Mouse (Mus musculus): ENCODE results near the gene Rem1. TPM values are rescaled to one million over a fixed set of nuclear protein-coding genes. Genes with fewer than 3 reads are reported as not detected.
A peak's percentile ranks its signal among the peaks of the same experiment; 100 is the strongest.

Rem1 gene
- total RNA-seq, 2 experiments from 2014 or later, result 0.74 to 0.79 TPM

DNA sequence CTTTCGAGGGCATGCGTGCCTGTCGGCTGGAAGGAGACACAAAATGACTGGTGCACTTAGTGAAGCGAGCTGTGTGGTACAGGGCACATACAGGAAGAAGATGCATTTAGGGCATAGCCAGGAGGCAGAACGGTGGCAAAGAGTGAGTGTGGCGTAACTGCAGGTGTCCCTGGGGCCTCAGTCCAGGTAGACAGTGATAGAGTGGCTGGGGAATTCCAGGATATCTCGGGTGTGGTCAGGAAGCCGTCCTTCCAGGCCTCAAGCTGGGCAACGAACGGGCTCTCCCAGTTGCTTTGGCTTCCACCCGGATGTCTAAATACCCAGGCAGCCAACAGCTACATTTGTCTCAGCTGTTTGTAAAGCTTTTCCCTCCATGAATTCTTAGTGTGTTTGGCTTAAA is 47.4 kb downstream of the Rem1 start:
- DNase-seq (ENCODE audit: low spot score in 2 of 2), result no peak

DNA sequence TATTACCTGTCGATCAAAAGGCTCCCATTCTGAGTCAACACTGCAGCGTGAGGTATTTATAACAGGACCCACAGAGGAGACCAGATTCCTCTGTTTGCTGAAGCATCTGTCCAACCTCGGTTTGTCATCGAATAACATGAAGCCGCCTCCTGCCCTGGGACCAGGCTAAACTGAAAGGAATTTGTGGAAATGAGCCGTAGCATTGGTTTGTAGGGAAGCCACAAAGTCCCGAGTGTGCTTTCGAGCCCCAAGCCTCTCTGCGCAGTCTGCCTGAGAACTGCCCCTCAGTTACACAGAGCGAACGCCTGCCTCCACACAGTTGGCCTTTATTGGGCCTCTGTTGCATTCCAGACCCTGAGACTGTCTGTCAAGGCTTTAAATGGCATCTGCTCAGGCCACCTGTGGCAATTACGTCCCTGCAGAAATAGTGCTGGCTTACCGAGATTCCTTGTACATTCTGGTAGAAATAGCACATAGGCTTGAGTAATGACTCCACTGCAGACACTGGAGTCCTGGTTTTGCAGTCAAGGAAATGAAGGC is 48.6 kb downstream of the Rem1 start:
- no peak for DNase-seq (ENCODE audit: low spot score in 2 of 2)

DNA sequence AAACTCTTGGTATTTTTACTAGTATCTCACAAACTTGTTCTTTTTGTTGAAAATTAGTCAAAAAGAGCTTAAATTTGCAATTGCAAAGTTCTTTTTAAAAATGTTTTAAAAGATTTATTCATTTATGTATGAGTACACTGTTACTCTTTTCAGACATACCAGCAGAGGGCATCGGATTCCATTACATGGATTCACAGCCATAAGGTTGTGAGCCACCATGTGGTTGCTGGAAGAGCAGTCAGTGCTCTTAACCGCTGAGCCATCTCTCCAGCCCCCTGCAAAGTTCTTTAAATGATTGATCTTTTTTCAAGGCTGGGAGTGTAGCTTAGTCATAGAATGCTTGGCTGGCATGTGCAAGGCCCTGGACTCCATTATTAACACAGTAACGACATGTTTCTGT is 51.6 kb downstream of the Rem1 start:
- peak in 1 of 2 experiments; percentile 71 for DNase-seq (ENCODE audit: low spot score in 2 of 2)

DNA sequence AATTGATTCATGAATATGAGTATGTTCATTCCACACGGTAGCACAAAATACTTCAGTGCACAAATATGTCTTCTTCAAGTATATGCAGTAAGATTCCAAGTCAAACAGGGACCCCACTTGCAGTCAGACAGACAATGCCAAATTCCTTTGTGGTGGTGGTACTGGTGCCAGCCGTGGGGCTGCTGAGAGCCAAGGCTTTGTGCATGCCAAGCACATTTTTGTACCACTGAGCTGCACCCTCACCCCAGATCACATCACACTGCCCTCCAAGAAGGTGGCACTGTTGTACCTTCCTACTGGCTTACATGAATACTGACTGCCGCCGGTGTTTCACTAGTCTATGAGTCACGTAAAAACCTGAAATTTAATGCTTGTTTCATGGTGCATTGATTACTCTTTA is 52.2 kb downstream of the Rem1 start:
- DNase-seq (ENCODE audit: low spot score in 2 of 2), result no peak

DNA sequence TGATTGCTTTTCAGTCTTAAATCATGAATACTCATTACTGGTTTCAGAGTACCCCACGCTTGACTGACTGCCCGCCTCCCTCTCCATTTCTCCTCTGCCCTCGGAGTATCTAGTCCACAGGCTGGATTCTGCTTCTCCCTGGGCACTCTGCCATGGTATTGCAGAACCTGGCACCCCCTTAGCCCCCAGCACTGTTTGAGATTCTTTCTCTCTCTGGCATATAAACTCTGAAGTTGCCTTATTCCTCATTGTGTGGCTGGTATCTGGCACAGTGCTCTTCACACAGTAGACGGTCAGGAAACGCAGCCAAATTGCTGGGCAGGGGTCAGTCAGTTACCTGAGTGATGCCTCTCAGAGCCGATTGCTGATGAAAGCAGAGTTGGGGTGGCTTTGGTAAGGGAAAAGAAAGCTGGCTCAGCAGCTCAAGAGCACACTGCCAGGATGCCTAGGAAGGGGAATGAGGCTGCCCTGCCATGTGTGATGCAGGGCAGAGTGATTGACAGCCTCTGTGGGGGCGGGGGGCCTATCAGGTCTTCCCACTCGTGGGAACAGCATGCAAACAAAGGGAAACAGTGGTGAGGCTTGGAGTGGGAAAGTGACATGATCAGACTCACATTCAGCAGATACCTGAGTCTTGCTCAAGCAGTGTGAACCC is 53.1 kb downstream of the Rem1 start:
- peak in 1 of 2 experiments; percentile 62 for DNase-seq (ENCODE audit: low spot score in 2 of 2)

DNA sequence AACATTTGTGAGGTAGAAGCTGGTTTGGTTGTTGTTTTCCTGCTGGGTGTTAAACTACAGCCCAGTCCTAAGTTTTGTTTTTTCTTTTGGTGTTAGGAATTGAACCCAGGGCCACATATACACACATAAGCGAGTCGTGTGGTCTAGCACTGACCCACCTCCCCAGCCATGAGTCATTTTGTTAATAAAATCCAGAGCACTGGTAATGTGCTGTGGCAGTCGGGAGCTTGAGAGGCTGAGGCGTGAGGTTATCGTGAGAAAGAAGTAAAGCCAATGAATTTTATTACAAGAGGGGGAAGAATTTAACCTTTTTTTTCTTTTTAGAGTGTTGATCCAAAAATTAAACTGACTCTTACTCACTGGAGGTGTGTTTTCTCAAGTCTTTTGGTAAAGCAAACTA is 56.3 kb downstream of the Rem1 start:
- DNase-seq (ENCODE audit: low spot score in 2 of 2), result no peak

Other genes with a start within 250 kb of the Rem1 start
- 10 to 100 TPM; 15.0 to 15.6 TPM for gene Sox12, start 228.9 kb upstream of the Rem1 start, total RNA-seq (2021)
- gene Zcchc3, start 211.9 kb upstream of the Rem1 start, total RNA-seq (2021), result 10 to 100 TPM; 10.2 to 10.6 TPM
- gene 6820408C15Rik, start 211.4 kb upstream of the Rem1 start, total RNA-seq (2021), result 1 to 10 TPM; 1.7 to 2.3 TPM
- not detected for gene Defb23, start 162.3 kb upstream of the Rem1 start, total RNA-seq (2021)
- not detected for gene Defb20, start 149.9 kb upstream of the Rem1 start, total RNA-seq (2021)
- not detected for gene Defb22, start 136.8 kb upstream of the Rem1 start, total RNA-seq (2021)
- gene Defb26, start 115.3 kb upstream of the Rem1 start, total RNA-seq (2021), result not detected
- not detected for gene Defb28, start 108.7 kb upstream of the Rem1 start, total RNA-seq (2021)
- gene Defb29, start 86.9 kb upstream of the Rem1 start, total RNA-seq (2021), result not detected
- not detected for gene Gm17416, start 57.6 kb upstream of the Rem1 start, total RNA-seq (2021)
- not detected for gene Defb21, start 54.2 kb upstream of the Rem1 start, total RNA-seq (2021)
- not detected for gene Defb19, start 46.6 kb upstream of the Rem1 start, total RNA-seq (2021)
- gene Defb45, start 27.6 kb upstream of the Rem1 start, total RNA-seq (2021), result not detected
- gene Defb36, start 22.6 kb upstream of the Rem1 start, total RNA-seq (2021), result not detected
- not detected for gene Defb25, start 3.9 kb upstream of the Rem1 start, total RNA-seq (2021)
- gene H13, start 42.5 kb downstream of the Rem1 start, total RNA-seq (2021), result 10 to 100 TPM; 75.0 to 76.0 TPM
- gene Mcts2, start 60.1 kb downstream of the Rem1 start, total RNA-seq (2021), result 10 to 100 TPM; 18.3 to 19.2 TPM
- 10 to 100 TPM; 19.5 to 22.3 TPM for gene Id1, start 109.3 kb downstream of the Rem1 start, total RNA-seq (2021)
- gene Cox4i2, start 127.2 kb downstream of the Rem1 start, total RNA-seq (2021), result 1 to 10 TPM; 1.1 to 2.3 TPM
- gene Bcl2l1, start 204.8 kb downstream of the Rem1 start, total RNA-seq (2021), result 100 to 1,000 TPM; 134 to 146 TPM
- 1 to 10 TPM; 1.6 to 1.9 TPM for gene Tpx2, start 221.0 kb downstream of the Rem1 start, total RNA-seq (2021)